22 mouse cellular contexts compared by ENCODE assay signal in the genomic region with DNA sequence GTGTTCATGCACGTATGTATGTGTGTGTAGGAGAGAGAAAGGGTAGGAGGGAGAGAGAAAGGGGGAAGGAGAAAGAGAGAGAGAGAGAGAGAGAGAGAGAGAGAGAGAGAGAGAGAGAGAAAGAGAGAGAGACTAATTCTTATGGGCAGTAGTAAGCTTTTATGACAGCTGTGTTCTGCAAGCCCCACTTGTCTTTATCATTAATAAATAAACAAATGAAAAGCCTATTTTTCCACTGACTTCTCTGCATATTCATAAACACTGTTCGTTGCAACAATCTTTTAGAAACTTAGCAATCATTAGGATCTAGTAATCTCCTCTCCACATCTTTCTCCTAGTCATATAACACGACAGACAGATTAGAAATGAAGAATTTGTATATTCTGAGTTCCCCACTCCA.
A peak's percentile ranks its signal among the peaks of the same experiment; 100 is the strongest.
DNase-seq lines count a peak whose midpoint lies in the region; ATAC-seq and TF ChIP-seq lines count a peak whose summit lies in the region.
"Had no signal": no experiment of that assay in that cellular context is flagged by ENCODE, and none has a peak within 500 bp of the region (broad histone marks: within the 10 kb centered on the region; RNA-seq: fewer than 3 reads in every experiment).

No protein-coding gene starts in this region.

- H3K4me1 ChIP-seq in lung, embryonic 15.5 days: no peaks in the 10 kb centered on the region
- H3K4me1 ChIP-seq in lung, postnatal 0 days (ENCODE audit: insufficient read depth, low read depth, low read length): no peaks in the 10 kb centered on the region
- H3K4me1 ChIP-seq: embryonic facial prominence, embryonic 10.5 days; embryonic facial prominence, embryonic 12.5 days; forebrain, embryonic 13.5 days; forebrain, embryonic 15.5 days had no signal

- H3K4me3 ChIP-seq in lung, embryonic 15.5 days: no peak overlapping the region
- no peak overlapping the region for H3K4me3 ChIP-seq in lung, postnatal 0 days (ENCODE audit: low read depth, low read length)
- H3K4me3 ChIP-seq: embryonic facial prominence, embryonic 10.5 days; embryonic facial prominence, embryonic 12.5 days; forebrain, embryonic 13.5 days; forebrain, embryonic 15.5 days had no signal

- H3K4me2 ChIP-seq in lung, embryonic 15.5 days: no peak overlapping the region
- H3K4me2 ChIP-seq in lung, postnatal 0 days (replicated peaks; ENCODE audit: low read depth, low read length): no peak overlapping the region
- H3K4me2 ChIP-seq: embryonic facial prominence, embryonic 12.5 days; forebrain, embryonic 13.5 days; forebrain, embryonic 15.5 days had no signal

- H3K27ac ChIP-seq in lung, embryonic 15.5 days: no peak overlapping the region
- no peak overlapping the region for H3K27ac ChIP-seq in lung, postnatal 0 days (ENCODE audit: low read length)
- H3K27ac ChIP-seq: embryonic facial prominence, embryonic 10.5 days; embryonic facial prominence, embryonic 12.5 days; forebrain, embryonic 13.5 days; forebrain, embryonic 15.5 days had no signal

- TF ChIP-seq EP300 in lung, postnatal 0 days (IDR thresholded peaks at IDR 0.05): no peak; the same call in 1 of the 2 replicates

- no peaks in the 10 kb centered on the region for H3K36me3 ChIP-seq in lung, embryonic 15.5 days
- no peaks in the 10 kb centered on the region for H3K36me3 ChIP-seq in lung, postnatal 0 days (ENCODE audit: insufficient read depth, low read length)
- H3K36me3 ChIP-seq: embryonic facial prominence, embryonic 10.5 days; embryonic facial prominence, embryonic 12.5 days; forebrain, embryonic 15.5 days; G1E had no signal

- 28% methylated on average over 3 of the region's 3 CpGs for WGBS in lung, embryonic 15.5 days
- 36% methylated on average over 3 of the region's 3 CpGs for WGBS in lung, postnatal 0 days

- H3K9me3 ChIP-seq in lung, embryonic 15.5 days: no peaks in the 10 kb centered on the region
- no peaks in the 10 kb centered on the region for H3K9me3 ChIP-seq in lung, postnatal 0 days (ENCODE audit: low read length)
- H3K9me3 ChIP-seq: embryonic facial prominence, embryonic 10.5 days; embryonic facial prominence, embryonic 12.5 days; forebrain, embryonic 13.5 days; forebrain, embryonic 15.5 days; G1E had no signal

- H3K9ac ChIP-seq in lung, embryonic 15.5 days: no peak overlapping the region
- no peak overlapping the region for H3K9ac ChIP-seq in lung, postnatal 0 days (replicated peaks; ENCODE audit: low read depth)
- H3K9ac ChIP-seq: embryonic facial prominence, embryonic 12.5 days; forebrain, embryonic 13.5 days; forebrain, embryonic 15.5 days had no signal

- H3K27me3 ChIP-seq in lung, embryonic 15.5 days: no peaks in the 10 kb centered on the region
- no peaks in the 10 kb centered on the region for H3K27me3 ChIP-seq in lung, postnatal 0 days (replicated peaks; ENCODE audit: insufficient read depth, low read length)
- H3K27me3 ChIP-seq: CH12.LX; embryonic facial prominence, embryonic 12.5 days; forebrain, embryonic 13.5 days; forebrain, embryonic 15.5 days; Patski had no signal

- TF ChIP-seq CTCF in lung, postnatal 0 days (IDR thresholded peaks at IDR 0.05): no peak

- DNase-seq in lung, postnatal 25 days (ENCODE audit: low spot score): no peak
- peak; percentile 61 for DNase-seq in lung, postnatal 0 days (ENCODE audit: low spot score)
- DNase-seq in lung, postnatal 4 days: no peak
- peak; percentile 10 for DNase-seq in lung, postnatal 36 days
- DNase-seq: adrenal gland, adult 8-10 months; adrenal gland, postnatal 14 days; adrenal gland, postnatal 36 days; cerebellum, adult 11-12 months; cerebellum, adult 2 months; cerebellum, adult 9-10 months; cerebellum, postnatal 10 days; cerebellum, postnatal 25 days had no signal

- ATAC-seq in lung, embryonic 15.5 days (ENCODE audit: borderline replicate concordance, extremely low read depth, low FRiP score, low TSS enrichment): peak; percentile 39; the same call in 1 of the 2 replicates
- peak; percentile 52; the same call in 1 of the 2 replicates for ATAC-seq in lung, postnatal 0 days
- no peak for ATAC-seq in CD4-positive, CD25-positive, alpha-beta regulatory T cell, adult 4 months
- ATAC-seq: activated CD4-positive, CD25-positive, alpha-beta regulatory T cell, adult 4 months; forebrain, embryonic 13.5 days; forebrain, embryonic 15.5 days; Patski had no signal

Comparison
In these comparisons a context has a peak if more than half of its experiments do, and no peak if none do; other contexts are left out.
1. DNase-seq: peak in lung, postnatal 0 days (single experiment) and lung, postnatal 36 days (single experiment); none in lung, postnatal 25 days (single experiment) and lung, postnatal 4 days (0 of 2).